28 mouse cellular contexts compared by ENCODE assay signal in the genomic region with DNA sequence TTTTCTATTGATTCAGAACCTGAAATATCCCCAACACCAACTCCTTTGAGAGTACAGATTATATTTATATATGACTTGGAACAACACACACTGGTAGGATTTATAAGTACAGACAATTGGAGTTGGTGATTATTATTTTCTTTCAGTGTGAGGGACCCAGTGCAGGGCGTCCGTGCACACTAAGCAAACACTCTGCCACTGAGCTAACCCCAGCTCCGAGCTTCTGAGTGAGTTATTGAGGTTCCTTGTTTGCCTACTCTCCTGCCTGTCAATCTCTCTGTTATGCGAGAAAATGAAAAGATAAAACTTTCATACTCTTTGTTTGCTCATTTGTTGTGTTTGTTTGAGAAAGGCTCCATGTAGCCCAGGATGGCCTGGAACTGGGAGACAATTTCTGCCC.
"Had no signal": no experiment of that assay in that cellular context is flagged by ENCODE, and none has a peak within 500 bp of the region (broad histone marks: within the 10 kb centered on the region; RNA-seq: fewer than 3 reads in every experiment).

No protein-coding gene starts in this region.

- H3K9me3 ChIP-seq: embryonic facial prominence, embryonic 10.5 days; embryonic facial prominence, embryonic 12.5 days; embryonic facial prominence, embryonic 13.5 days; embryonic facial prominence, embryonic 15.5 days; forebrain, embryonic 10.5 days; forebrain, embryonic 12.5 days; forebrain, embryonic 13.5 days; forebrain, embryonic 15.5 days had no signal

- H3K4me1 ChIP-seq: embryonic facial prominence, embryonic 12.5 days; embryonic facial prominence, embryonic 13.5 days; embryonic facial prominence, embryonic 15.5 days; forebrain, embryonic 10.5 days; forebrain, embryonic 12.5 days; forebrain, embryonic 13.5 days; forebrain, embryonic 15.5 days had no signal

- H3K27ac ChIP-seq: embryonic facial prominence, embryonic 10.5 days; embryonic facial prominence, embryonic 12.5 days; embryonic facial prominence, embryonic 13.5 days; embryonic facial prominence, embryonic 15.5 days; forebrain, embryonic 10.5 days; forebrain, embryonic 12.5 days; forebrain, embryonic 13.5 days; forebrain, embryonic 15.5 days had no signal

- H3K9ac ChIP-seq: embryonic facial prominence, embryonic 12.5 days; embryonic facial prominence, embryonic 13.5 days; embryonic facial prominence, embryonic 15.5 days; forebrain, embryonic 12.5 days; forebrain, embryonic 13.5 days; forebrain, embryonic 15.5 days; forebrain, postnatal 0 days had no signal

- ATAC-seq: forebrain, embryonic 13.5 days; forebrain, embryonic 14.5 days; forebrain, embryonic 15.5 days; forebrain, embryonic 16.5 days; forebrain, postnatal 0 days had no signal

- H3K27me3 ChIP-seq: embryonic facial prominence, embryonic 12.5 days; embryonic facial prominence, embryonic 13.5 days; embryonic facial prominence, embryonic 15.5 days; forebrain, embryonic 12.5 days; forebrain, embryonic 13.5 days; forebrain, embryonic 15.5 days had no signal

- DNase-seq: cerebellum, adult 18-20 months; cerebellum, adult 2 months; cerebellum, adult 8-10 months; cerebellum, adult 9-10 months; cerebellum, adult 9-11 months; cerebellum, postnatal 10 days; cerebellum, postnatal 14 days; cerebellum, postnatal 25 days; cerebellum, postnatal 36 days; embryo, embryonic 11 days; forebrain, postnatal 0 days; gastrocnemius, postnatal 10 days; gastrocnemius, postnatal 14 days; gastrocnemius, postnatal 25 days; gastrocnemius, postnatal 36 days; heart, adult 11 months; heart, adult 18-20 months had no signal

- H3K36me3 ChIP-seq: embryonic facial prominence, embryonic 10.5 days; embryonic facial prominence, embryonic 12.5 days; embryonic facial prominence, embryonic 13.5 days; embryonic facial prominence, embryonic 15.5 days; forebrain, embryonic 10.5 days; forebrain, embryonic 12.5 days; forebrain, embryonic 15.5 days had no signal

- H3K4me2 ChIP-seq: embryonic facial prominence, embryonic 12.5 days; embryonic facial prominence, embryonic 13.5 days; embryonic facial prominence, embryonic 15.5 days; forebrain, embryonic 12.5 days; forebrain, embryonic 13.5 days; forebrain, embryonic 15.5 days had no signal

- H3K4me3 ChIP-seq: embryonic facial prominence, embryonic 10.5 days; embryonic facial prominence, embryonic 12.5 days; embryonic facial prominence, embryonic 13.5 days; embryonic facial prominence, embryonic 15.5 days; erythroblast, embryonic 14.5 days; forebrain, embryonic 10.5 days; forebrain, embryonic 12.5 days; forebrain, embryonic 13.5 days; forebrain, embryonic 15.5 days had no signal
